Mouse (Mus musculus): ENCODE results near the gene Rbfox1. TPM values are rescaled to one million over a fixed set of nuclear protein-coding genes. Genes with fewer than 3 reads are reported as not detected.
A peak's percentile ranks its signal among the peaks of the same experiment; 100 is the strongest.

The Rbfox1 gene
- total RNA-seq, 2 experiments from 2014 or later, result 264 to 278 TPM

GRCm38 (mm10) chr16:6906001-6906400, 1020.8 kb downstream of the Rbfox1 start:
- intact Hi-C loops (cut with DNase I), result no loop called here
- DNase-seq (ENCODE audit: extremely low spot score in 1 of 2, low spot score in 2 of 2), result no peak

- intact Hi-C loops (cut with DNase I), result no loop called here
- peak in 1 of 2 experiments; percentile 41 for DNase-seq (ENCODE audit: extremely low spot score in 1 of 2, low spot score in 2 of 2)
Measured at GRCm38 (mm10) chr16:6907550-6907949, 1022.4 kb downstream of the Rbfox1 start.

- intact Hi-C loops (cut with DNase I), result no loop called here
- no peak for DNase-seq (ENCODE audit: extremely low spot score in 1 of 2, low spot score in 2 of 2)
Measured at GRCm38 (mm10) chr16:6914531-6914930, 1029.4 kb downstream of the Rbfox1 start.

- intact Hi-C loops (cut with DNase I), result no loop called here
- no peak for DNase-seq (ENCODE audit: extremely low spot score in 1 of 2, low spot score in 2 of 2)
Measured at GRCm38 (mm10) chr16:6918641-6919040, 1033.5 kb downstream of the Rbfox1 start.

- DNase-seq (ENCODE audit: extremely low spot score in 1 of 2, low spot score in 2 of 2), result no peak
Measured at GRCm38 (mm10) chr16:6919681-6920080, 1034.5 kb downstream of the Rbfox1 start.

GRCm38 (mm10) chr16:6927661-6928060, 1042.5 kb downstream of the Rbfox1 start:
- intact Hi-C loops (cut with DNase I), result no loop called here
- DNase-seq (ENCODE audit: extremely low spot score in 1 of 2, low spot score in 2 of 2), result no peak

More at GRCm38 (mm10) chr16:6919681-6920080, 1034.5 kb downstream of the Rbfox1 start:
- intact Hi-C loops (cut with DNase I), result no loop called here

GRCm38 (mm10) chr16:6930795-6931194, 1045.6 kb downstream of the Rbfox1 start:
- no peak for DNase-seq (ENCODE audit: extremely low spot score in 1 of 2, low spot score in 2 of 2)
- intact Hi-C loops (cut with DNase I), result no loop called here

- peak in 1 of 2 experiments; percentile 63 for DNase-seq (ENCODE audit: extremely low spot score in 1 of 2, low spot score in 2 of 2)
- intact Hi-C loops (cut with DNase I), result no loop called here
Measured at GRCm38 (mm10) chr16:6946151-6946550, 1061.0 kb downstream of the Rbfox1 start.

GRCm38 (mm10) chr16:6949666-6950065, 1064.5 kb downstream of the Rbfox1 start:
- intact Hi-C loops (cut with DNase I), result no loop called here
- DNase-seq (ENCODE audit: extremely low spot score in 1 of 2, low spot score in 2 of 2), result no peak

GRCm38 (mm10) chr16:6955102-6955675, 1070.0 kb downstream of the Rbfox1 start:
- intact Hi-C loops (cut with DNase I), result no loop called here
- no peak for DNase-seq (ENCODE audit: extremely low spot score in 1 of 2, low spot score in 2 of 2)

- no peak for DNase-seq (ENCODE audit: extremely low spot score in 1 of 2, low spot score in 2 of 2)
- intact Hi-C loops (cut with DNase I), result no loop called here
Measured at GRCm38 (mm10) chr16:6961931-6962379, 1076.8 kb downstream of the Rbfox1 start.

- intact Hi-C loops (cut with DNase I), result no loop called here
- DNase-seq (ENCODE audit: extremely low spot score in 1 of 2, low spot score in 2 of 2), result no peak
Measured at GRCm38 (mm10) chr16:6962508-6962907, 1077.4 kb downstream of the Rbfox1 start.

GRCm38 (mm10) chr16:6963533-6963932, 1078.4 kb downstream of the Rbfox1 start:
- intact Hi-C loops (cut with DNase I), result no loop called here
- DNase-seq (ENCODE audit: extremely low spot score in 1 of 2, low spot score in 2 of 2), result no peak

- intact Hi-C loops (cut with DNase I), result no loop called here
- DNase-seq (ENCODE audit: extremely low spot score in 1 of 2, low spot score in 2 of 2), result no peak
Measured at GRCm38 (mm10) chr16:6964720-6965583, 1079.8 kb downstream of the Rbfox1 start.

- intact Hi-C loops (cut with DNase I), result no loop called here
Measured at GRCm38 (mm10) chr16:6969986-6970385, 1084.8 kb downstream of the Rbfox1 start.

GRCm38 (mm10) chr16:6976341-6976740, 1091.2 kb downstream of the Rbfox1 start:
- intact Hi-C loops (cut with DNase I), result no loop called here
- DNase-seq (ENCODE audit: extremely low spot score in 1 of 2, low spot score in 2 of 2), result no peak

More at GRCm38 (mm10) chr16:6969986-6970385, 1084.8 kb downstream of the Rbfox1 start:
- DNase-seq (ENCODE audit: extremely low spot score in 1 of 2, low spot score in 2 of 2), result no peak

GRCm38 (mm10) chr16:6983947-6984346, 1098.8 kb downstream of the Rbfox1 start:
- no peak for DNase-seq (ENCODE audit: extremely low spot score in 1 of 2, low spot score in 2 of 2)
- intact Hi-C loops (cut with DNase I), result no loop called here

GRCm38 (mm10) chr16:6986031-6986430, 1100.9 kb downstream of the Rbfox1 start:
- intact Hi-C loops (cut with DNase I), result no loop called here
- peak; percentile 36 to 50 for DNase-seq (ENCODE audit: extremely low spot score in 1 of 2, low spot score in 2 of 2)

- no peak for DNase-seq (ENCODE audit: extremely low spot score in 1 of 2, low spot score in 2 of 2)
- intact Hi-C loops (cut with DNase I), result no loop called here
Measured at GRCm38 (mm10) chr16:6986494-6986893, 1101.3 kb downstream of the Rbfox1 start.

GRCm38 (mm10) chr16:6992251-6992650, 1107.1 kb downstream of the Rbfox1 start:
- intact Hi-C loops (cut with DNase I), result no loop called here
- DNase-seq (ENCODE audit: extremely low spot score in 1 of 2, low spot score in 2 of 2), result no peak

All from left cerebral cortex, postnatal 10 days (tissue).